Mouse (Mus musculus): Measurements from ENCODE around the gene Gpr33. TPM values are rescaled to one million over a fixed set of nuclear protein-coding genes. Genes with fewer than 3 reads are reported as not detected.

Gene Gpr33
- polyA plus RNA-seq, 1 experiment, result not detected

- peaks cover 9% of the 10 kb centered on the region; the same call in 1 of the 2 replicates for H3K9me3 ChIP-seq (replicated peaks; ENCODE audit: control insufficient read depth, insufficient read depth, low read length, poor library complexity, severe bottlenecking)
- H3K27me3 ChIP-seq (ENCODE audit: control insufficient read depth, insufficient read depth, low read length, poor library complexity, severe bottlenecking), result no peaks in the 10 kb centered on the region
- H3K4me3 ChIP-seq (ENCODE audit: low read depth, low read length), result no peak overlapping the region
- H3K9ac ChIP-seq (ENCODE audit: low read depth, poor library complexity, severe bottlenecking), result no peak overlapping the region
- H3K4me1 ChIP-seq (ENCODE audit: control insufficient read depth, insufficient read depth, low read length), result no peaks in the 10 kb centered on the region
- H3K27ac ChIP-seq (ENCODE audit: insufficient read depth, low read length), result no peak overlapping the region
- H3K36me3 ChIP-seq (ENCODE audit: control insufficient read depth, insufficient read depth, low read length, poor library complexity, severe bottlenecking), result no peaks in the 10 kb centered on the region
- TF ChIP-seq EP300 (IDR thresholded peaks at IDR 0.05; ENCODE audit: insufficient read depth, low read depth, low read length) (no peak), CTCF (IDR thresholded peaks at IDR 0.05; ENCODE audit: low read depth, low read length) (no peak), POLR2A (IDR thresholded peaks at IDR 0.05; ENCODE audit: insufficient read depth, low read length) (no peak)
Measured at GRCm38 (mm10) chr12:51985163-51985748, 42.6 kb downstream of the Gpr33 start.

DNA sequence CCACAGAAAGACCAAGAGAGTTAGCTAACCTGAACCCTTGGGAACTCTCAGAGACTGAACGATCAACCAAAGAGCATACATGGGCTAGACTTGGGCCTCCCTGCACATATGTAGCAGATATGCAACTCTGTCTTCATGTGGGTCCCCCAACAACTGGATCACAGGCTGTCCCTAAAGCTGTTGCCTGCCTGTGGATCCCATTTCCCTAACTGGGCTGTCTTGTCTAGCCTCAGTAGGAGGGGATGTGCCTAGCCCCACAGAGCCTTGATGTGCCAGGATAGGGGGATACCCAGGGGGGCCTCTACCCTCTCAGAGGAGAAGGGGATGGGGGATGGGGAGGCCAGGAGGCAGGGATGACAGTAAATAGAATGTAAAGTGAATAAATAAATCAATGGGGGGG lies 44.2 kb downstream of the Gpr33 start:
- H3K27me3 ChIP-seq (ENCODE audit: control insufficient read depth, insufficient read depth, low read length, poor library complexity, severe bottlenecking), result no peaks in the 10 kb centered on the region
- H3K4me3 ChIP-seq (ENCODE audit: low read depth, low read length), result no peak overlapping the region
- TF ChIP-seq CTCF (IDR thresholded peaks at IDR 0.05; ENCODE audit: low read depth, low read length) (no peak), EP300 (IDR thresholded peaks at IDR 0.05; ENCODE audit: insufficient read depth, low read depth, low read length) (no peak), POLR2A (IDR thresholded peaks at IDR 0.05; ENCODE audit: insufficient read depth, low read length) (no peak)

DNA sequence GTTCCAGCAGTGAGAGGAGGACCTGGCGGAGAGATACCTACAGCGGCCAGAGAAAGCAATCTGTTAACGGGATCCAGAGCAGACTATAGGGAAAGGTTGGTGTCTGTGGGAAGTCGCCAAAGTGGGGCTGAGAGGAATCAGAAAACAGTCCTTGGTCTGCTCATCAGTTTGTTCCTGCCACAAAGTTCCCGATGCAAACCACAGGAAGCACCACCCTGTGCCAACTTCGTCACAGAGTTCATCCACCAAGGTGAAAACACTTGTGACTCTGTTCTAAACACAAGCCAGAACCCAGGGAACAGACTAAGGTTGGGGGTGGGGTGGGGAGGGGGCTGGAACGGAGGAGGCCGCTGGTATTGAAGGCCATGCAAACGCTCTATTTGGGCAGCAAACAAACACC lies 51.3 kb downstream of the Gpr33 start:
- Histone ChIP-seq H3K9ac (ENCODE audit: low read depth, poor library complexity, severe bottlenecking) (no peak overlapping the region), H3K4me1 (ENCODE audit: control insufficient read depth, insufficient read depth, low read length) (no peaks in the 10 kb centered on the region), H3K36me3 (ENCODE audit: control insufficient read depth, insufficient read depth, low read length, poor library complexity, severe bottlenecking) (no peaks in the 10 kb centered on the region), H3K27me3 (ENCODE audit: control insufficient read depth, insufficient read depth, low read length, poor library complexity, severe bottlenecking) (no peaks in the 10 kb centered on the region), H3K9me3 (replicated peaks; ENCODE audit: control insufficient read depth, insufficient read depth, low read length, poor library complexity, severe bottlenecking) (no peaks in the 10 kb centered on the region), H3K27ac (ENCODE audit: insufficient read depth, low read length) (no peak overlapping the region), H3K4me3 (ENCODE audit: low read depth, low read length) (peak overlapping the region; percentile 38; the same call in 1 of the 2 replicates)
- TF ChIP-seq POLR2A (IDR thresholded peaks at IDR 0.05; ENCODE audit: insufficient read depth, low read length) (no peak), CTCF (IDR thresholded peaks at IDR 0.05; ENCODE audit: low read depth, low read length) (no peak), EP300 (IDR thresholded peaks at IDR 0.05; ENCODE audit: insufficient read depth, low read depth, low read length) (no peak)

More for the DNA sequence above, 44.2 kb downstream of the Gpr33 start:
- H3K36me3 ChIP-seq (ENCODE audit: control insufficient read depth, insufficient read depth, low read length, poor library complexity, severe bottlenecking), result no peaks in the 10 kb centered on the region
- H3K4me1 ChIP-seq (ENCODE audit: control insufficient read depth, insufficient read depth, low read length), result no peaks in the 10 kb centered on the region
- peaks cover 9% of the 10 kb centered on the region; the same call in 1 of the 2 replicates for H3K9me3 ChIP-seq (replicated peaks; ENCODE audit: control insufficient read depth, insufficient read depth, low read length, poor library complexity, severe bottlenecking)
- H3K9ac ChIP-seq (ENCODE audit: low read depth, poor library complexity, severe bottlenecking), result no peak overlapping the region
- H3K27ac ChIP-seq (ENCODE audit: insufficient read depth, low read length), result no peak overlapping the region

DNA sequence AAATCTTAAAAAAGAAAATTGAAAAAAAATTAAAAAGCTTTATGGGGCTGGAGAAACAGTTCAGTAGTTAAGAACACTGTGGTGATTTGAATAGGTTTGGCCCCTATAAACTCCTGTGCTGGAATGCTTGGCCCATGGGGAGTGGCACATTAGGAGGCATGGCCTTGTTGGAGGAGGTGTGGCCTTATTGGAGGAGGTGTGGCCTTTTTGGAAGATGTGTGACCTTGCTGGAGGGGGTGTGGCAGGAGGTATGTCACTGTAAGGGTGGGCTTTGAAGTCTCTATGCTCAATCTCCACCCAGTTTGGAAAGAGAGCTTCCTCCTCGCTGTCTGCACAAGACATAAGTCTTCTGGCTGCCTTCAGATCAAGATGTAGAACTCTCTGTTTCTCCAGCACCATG lies 53.5 kb downstream of the Gpr33 start:
- Histone ChIP-seq H3K4me3 (ENCODE audit: low read depth, low read length) (no peak overlapping the region), H3K9ac (ENCODE audit: low read depth, poor library complexity, severe bottlenecking) (no peak overlapping the region), H3K27me3 (ENCODE audit: control insufficient read depth, insufficient read depth, low read length, poor library complexity, severe bottlenecking) (no peaks in the 10 kb centered on the region), H3K36me3 (ENCODE audit: control insufficient read depth, insufficient read depth, low read length, poor library complexity, severe bottlenecking) (no peaks in the 10 kb centered on the region), H3K4me1 (ENCODE audit: control insufficient read depth, insufficient read depth, low read length) (no peaks in the 10 kb centered on the region), H3K27ac (ENCODE audit: insufficient read depth, low read length) (no peak overlapping the region), H3K9me3 (replicated peaks; ENCODE audit: control insufficient read depth, insufficient read depth, low read length, poor library complexity, severe bottlenecking) (no peaks in the 10 kb centered on the region)
- TF ChIP-seq CTCF (IDR thresholded peaks at IDR 0.05; ENCODE audit: low read depth, low read length) (no peak), EP300 (IDR thresholded peaks at IDR 0.05; ENCODE audit: insufficient read depth, low read depth, low read length) (no peak), POLR2A (IDR thresholded peaks at IDR 0.05; ENCODE audit: insufficient read depth, low read length) (no peak)

Other genes starting within 250 kb of the Gpr33 start
- gene Hectd1, start 198.5 kb downstream of the Gpr33 start, polyA plus RNA-seq (2011; ENCODE audit: insufficient read depth, insufficient read length, low read depth, missing spikeins), result 93.8 and 96.9 TPM in 2 replicates
- 34.2 and 36.3 TPM in 2 replicates for gene Heatr5a, start 56.7 kb downstream of the Gpr33 start, polyA plus RNA-seq (2011; ENCODE audit: insufficient read depth, insufficient read length, low read depth, missing spikeins)
- gene Dtd2, start 21.6 kb downstream of the Gpr33 start, polyA plus RNA-seq (2011; ENCODE audit: insufficient read depth, insufficient read length, low read depth, missing spikeins), result 16.6 and 17.5 TPM in 2 replicates
- 20.3 and 21.5 TPM in 2 replicates for gene Nubpl, start 69.7 kb upstream of the Gpr33 start, polyA plus RNA-seq (2011; ENCODE audit: insufficient read depth, insufficient read length, low read depth, missing spikeins)